Mouse (Mus musculus) subcutaneous adipose tissue, adult 2 months (tissue): ENCODE data around the gene 1700037C18Rik. TPM values are rescaled to one million over a fixed set of nuclear protein-coding genes. Genes with fewer than 3 reads are reported as not detected.

Experiments used
- polyA plus RNA-seq: library from polyadenylated mRNA; depleted of rRNA; stranded (reverse); fragments of >200 nt; gene quantifications from 2 replicates; pipeline ENCODE4 v1.2.3, GENCODE M21; 2012; ENCODE audit warnings: low replicate concordance; rRNA removed

1700037C18Rik gene
- polyA plus RNA-seq = 7.1 and 7.5 TPM in 2 replicates

DNA sequence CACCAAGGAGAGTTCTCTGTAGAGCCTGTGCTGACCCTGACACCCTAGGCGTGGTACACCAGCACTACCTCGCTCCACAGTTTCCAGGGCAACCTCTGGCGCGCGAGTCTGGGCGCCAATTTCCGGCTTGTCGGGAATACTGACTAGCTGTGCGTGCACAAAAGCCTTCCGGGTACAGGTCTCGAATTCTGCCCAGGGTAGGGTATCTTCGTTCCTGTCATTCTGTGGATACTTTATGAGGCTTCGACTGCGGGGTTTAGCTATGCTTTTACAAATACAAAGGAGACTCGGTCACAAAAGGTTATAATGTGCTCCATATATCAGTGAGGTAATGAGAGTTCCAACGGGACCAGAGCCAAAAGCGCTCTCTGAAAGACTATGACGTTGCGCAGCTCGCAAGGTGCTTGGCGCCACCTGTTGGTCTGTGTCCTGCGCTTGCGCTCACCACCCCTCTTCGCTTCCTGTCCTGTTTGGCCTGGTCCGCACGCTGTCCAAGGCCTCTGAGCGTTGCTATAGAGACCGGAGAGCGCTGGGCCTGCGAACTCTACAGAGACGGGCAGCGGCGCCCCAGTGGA, at the start of gene 1700037C18Rik, which contains the start of gene Cluap1:
Gene 1700037C18Rik (minus strand): TSS at position 153 of the 575 bp plus-strand sequence.
Gene Cluap1 (plus strand): TSS at position 265 of the 575 bp plus-strand sequence.

DNA sequence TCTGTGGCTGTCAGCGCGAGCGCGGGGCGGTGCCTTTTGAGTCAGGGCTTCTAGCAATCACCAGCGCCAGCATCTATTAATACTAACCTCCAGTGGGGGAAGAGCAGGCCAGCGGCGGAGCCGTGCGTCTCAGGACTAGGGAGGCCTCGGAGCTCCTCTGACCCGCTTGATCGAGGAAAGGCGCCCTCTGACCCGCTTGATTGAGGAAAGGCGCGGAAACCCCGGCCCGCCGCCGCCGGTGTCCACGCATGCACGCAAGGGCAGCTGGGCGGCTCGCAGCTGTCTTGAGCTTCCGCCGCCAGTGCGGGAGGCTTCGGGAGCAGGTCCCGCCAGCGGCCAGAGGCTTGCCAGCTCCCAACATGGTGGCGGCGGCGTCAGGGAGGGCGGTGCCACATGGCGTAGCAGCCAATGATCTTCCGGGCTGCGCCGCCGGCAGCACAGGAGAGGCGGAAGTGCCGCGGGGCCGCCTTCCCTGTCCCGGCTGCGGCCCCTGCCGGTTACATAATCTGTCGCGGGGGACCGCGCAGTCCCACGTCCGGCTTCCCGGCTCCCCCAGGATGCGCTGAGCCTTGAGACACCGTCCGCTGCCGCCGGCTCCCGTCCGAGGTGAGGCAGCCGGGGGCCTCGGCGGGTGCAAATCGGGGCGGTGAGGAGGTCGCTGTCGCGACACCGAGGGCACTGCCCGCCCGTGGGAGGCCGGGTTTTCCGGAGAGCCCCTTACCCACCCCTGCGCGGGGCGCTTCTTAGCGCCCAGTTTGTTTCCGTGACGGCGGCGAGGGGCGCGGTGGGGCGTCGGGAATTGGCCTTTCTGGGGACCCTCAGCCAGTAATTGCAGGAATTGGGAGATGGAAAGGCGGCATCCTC, 24.1 kb downstream of the 1700037C18Rik start, which contains the start of the genes Zfp597 and Gm20695:
Gene Zfp597 (minus strand): TSS at position 361 of the 864 bp plus-strand sequence.
Gene Gm20695 (plus strand): TSS at position 448 of the 864 bp plus-strand sequence.

GRCm38 (mm10) chr16:3872216-3873047, 36.1 kb downstream of the 1700037C18Rik start, which contains the start of gene Naa60:
TSS of gene Naa60 (plus strand) at chr16:3872375.

DNA sequence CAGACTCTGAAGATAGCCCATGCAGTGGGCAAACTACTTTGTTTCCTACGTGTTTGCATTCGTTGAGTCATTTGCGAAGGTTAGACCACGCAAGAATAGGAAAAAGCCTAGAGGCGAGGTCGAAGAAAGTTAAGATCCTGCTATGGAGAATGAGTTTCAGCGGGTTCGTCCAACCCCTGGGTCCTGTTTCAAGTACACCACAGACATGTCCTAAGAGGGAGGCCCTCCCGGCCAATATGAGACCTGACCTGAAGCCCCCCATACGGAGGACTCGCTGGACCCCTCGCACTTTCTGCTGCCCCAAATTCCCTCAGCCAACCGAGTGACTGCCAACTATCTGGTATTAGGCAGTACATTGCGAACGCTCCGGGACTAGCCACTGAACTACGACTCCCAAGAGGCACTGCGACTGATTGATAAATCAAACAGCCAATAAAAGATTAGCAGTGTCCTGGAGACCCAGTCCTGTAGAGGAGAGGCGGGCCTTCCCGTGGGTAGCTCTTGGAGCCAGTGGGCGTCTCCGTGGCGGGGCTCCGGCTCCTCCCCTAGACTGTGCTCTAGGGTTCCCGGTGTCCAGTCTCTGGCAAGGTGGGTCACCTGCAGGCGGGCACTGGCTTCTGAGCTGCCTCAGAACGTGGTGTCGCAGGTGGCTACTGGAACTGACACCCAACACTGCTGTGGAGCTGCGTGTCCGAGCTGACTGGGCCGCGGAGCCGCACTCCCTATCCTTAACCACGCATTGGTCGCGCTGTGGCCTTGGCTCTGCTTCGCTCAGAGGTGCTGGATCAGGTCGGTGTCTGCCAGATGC, 61.6 kb downstream of the 1700037C18Rik start, which contains the start of gene Zfp174:
Gene Zfp174 (plus strand): TSS at position 558 of the 808 bp plus-strand sequence.

Other genes starting within 250 kb of the 1700037C18Rik start
- 0.14 and 0.45 TPM in 2 replicates for gene Mefv, start 190.6 kb downstream of the 1700037C18Rik start, polyA plus RNA-seq
- 6.2 and 12.8 TPM in 2 replicates for gene Zfp263, start 164.6 kb downstream of the 1700037C18Rik start, polyA plus RNA-seq
- gene Olfr15, start 77.8 kb downstream of the 1700037C18Rik start, polyA plus RNA-seq = not detected in 2 replicates
- 1.7 TPM in 2 replicates for gene Zfp174, start 61.4 kb downstream of the 1700037C18Rik start, polyA plus RNA-seq
- gene Naa60, start 36.3 kb downstream of the 1700037C18Rik start, polyA plus RNA-seq = 74.6 and 92.9 TPM in 2 replicates
- gene Zfp597, start 24.1 kb downstream of the 1700037C18Rik start, polyA plus RNA-seq = 2.4 and 3.6 TPM in 2 replicates
- gene Gm20695, start 24.0 kb downstream of the 1700037C18Rik start, polyA plus RNA-seq = 0.29 TPM in 1 of 2 replicates, not detected in the other
- gene Cluap1, start 112 bp upstream of the 1700037C18Rik start, polyA plus RNA-seq = 3.5 and 9.6 TPM in 2 replicates
- 2.2 and 4.0 TPM in 2 replicates for gene Nlrc3, start 67.9 kb upstream of the 1700037C18Rik start, polyA plus RNA-seq
- 12.5 and 29.1 TPM in 2 replicates for gene Slx4, start 95.1 kb upstream of the 1700037C18Rik start, polyA plus RNA-seq
- 0.06 TPM in 2 replicates for gene Dnase1, start 128.3 kb upstream of the 1700037C18Rik start, polyA plus RNA-seq
- 141 and 173 TPM in 2 replicates for gene Trap1, start 169.1 kb upstream of the 1700037C18Rik start, polyA plus RNA-seq